Mouse (Mus musculus) hindbrain, embryonic 12.5 days (tissue): ENCODE results near the gene Cd24a. TPM values are rescaled to one million over a fixed set of nuclear protein-coding genes. Genes with fewer than 3 reads are reported as not detected.

Experiments used
- ATAC-seq: fragments of 200-750 bp; cut with Nextera tagmentation; 2 replicates; pipeline ENCODE4 v1.8.0; 2017; ENCODE audit warnings: moderate TSS enrichment; ENCODE audit not compliant: low FRiP score
- H3K27ac ChIP-seq: fragments of 300-500 bp; sonication (generic); 2 replicates; pipeline ENCODE4 v1.5.1; 2016; ENCODE audit warnings: mild to moderate bottlenecking
- H3K27me3 ChIP-seq: fragments of 300-500 bp; sonication (generic); 2 replicates; pipeline ENCODE4 v1.6.1; 2016; ENCODE audit warnings: mild to moderate bottlenecking
- H3K36me3 ChIP-seq: fragments of 300-500 bp; sonication (generic); 2 replicates; pipeline ENCODE4 v1.6.1; 2016; ENCODE audit warnings: mild to moderate bottlenecking
- H3K4me1 ChIP-seq: fragments of 300-500 bp; sonication (generic); 2 replicates; pipeline ENCODE4 v1.6.1; 2016
- H3K4me2 ChIP-seq: fragments of 300-500 bp; sonication (generic); replicated peaks from 2 replicates; pipeline ENCODE4 v1.6.1; 2016; ENCODE audit warnings: mild to moderate bottlenecking
- H3K4me3 ChIP-seq: fragments of 300-500 bp; sonication (generic); 2 replicates; pipeline ENCODE4 v1.5.1; 2016; ENCODE audit warnings: mild to moderate bottlenecking
- H3K9ac ChIP-seq: fragments of 300-500 bp; sonication (generic); 2 replicates; pipeline ENCODE4 v1.6.1; 2016; ENCODE audit warnings: mild to moderate bottlenecking, moderate library complexity
- H3K9me3 ChIP-seq: fragments of 300-500 bp; sonication (generic); replicated peaks from 2 replicates; pipeline ENCODE4 v1.6.1; 2016; ENCODE audit warnings: mild to moderate bottlenecking
- WGBS: fragments of 180-500 bp; shearing (Covaris S2); methylation state at CpG from one replicate; pipeline ENCODE4 v1.1.7; 2016; 5-methylcytosine and 5-hydroxymethylcytosine counted together
- polyA plus RNA-seq: library from polyadenylated mRNA; unstranded; fragments of >200 nt; fragmentation: Nextera tagmentation; extraction: Ambion mirVana; gene quantifications from 2 replicates; pipeline ENCODE4 v1.2.1, GENCODE M21; 2016

Cd24a gene
- polyA plus RNA-seq, 1 experiment from 2014 or later: 727 TPM

GRCm38 (mm10) chr10:43631639-43632354, 53.7 kb downstream of the Cd24a start:
- ATAC-seq: no peak
- H3K4me1 ChIP-seq: peaks cover 4% of the 10 kb centered on the region; the same call in 1 of the 2 replicates
- no peak overlapping the region for H3K27ac ChIP-seq
- no peak overlapping the region for H3K4me3 ChIP-seq
- H3K9me3 ChIP-seq: no peaks in the 10 kb centered on the region
- H3K27me3 ChIP-seq: no peaks in the 10 kb centered on the region
- H3K36me3 ChIP-seq: no peaks in the 10 kb centered on the region
- H3K9ac ChIP-seq: no peak overlapping the region
- WGBS: 62% methylated on average over 2 of the region's 2 CpGs
- no peak overlapping the region for H3K4me2 ChIP-seq

GRCm38 (mm10) chr10:43633117-43633516, 55.0 kb downstream of the Cd24a start:
- Histone ChIP-seq H3K4me3 (no peak overlapping the region), H3K27me3 (no peaks in the 10 kb centered on the region), H3K4me1 (peaks cover 4% of the 10 kb centered on the region; the same call in 1 of the 2 replicates), H3K9ac (no peak overlapping the region), H3K9me3 (no peaks in the 10 kb centered on the region), H3K36me3 (no peaks in the 10 kb centered on the region), H3K27ac (no peak overlapping the region), H3K4me2 (no peak overlapping the region)
- WGBS: 92% methylated on average over 4 of the region's 4 CpGs
- ATAC-seq: no peak

Other genes starting within 250 kb of the Cd24a start
- gene Bend3, start 99.5 kb upstream of the Cd24a start, polyA plus RNA-seq: 6.7 and 7.3 TPM in 2 replicates
- 10.1 and 22.2 TPM in 2 replicates for gene Gm9803, start 54.2 kb upstream of the Cd24a start, polyA plus RNA-seq
- gene 1700021F05Rik, start 37.3 kb upstream of the Cd24a start, polyA plus RNA-seq: 53.7 and 65.4 TPM in 2 replicates